Mouse (Mus musculus) adrenal gland, postnatal 36 days (tissue): ENCODE measurements around the gene Oxct2a. TPM values are rescaled to one million over a fixed set of nuclear protein-coding genes. Genes with fewer than 3 reads are reported as not detected.
"Not testable (repeated sequence)": the region's sequence is repeated elsewhere in the genome, so short reads cannot be mapped to it uniquely, and the experiment has no call there.

ENCODE experiments used
- DNase-seq, 2 experiments: peaks; one replicate each; pipeline ENCODE4 v3.0.0; 2021; ENCODE audit warnings: mixed read lengths in 1 of 2
- long read RNA-seq, 2 experiments: library from polyadenylated mRNA; stranded (forward); transcript quantifications; one replicate each; pipeline ENCODE4 v2.0.0; 2021; ENCODE audit warnings: borderline sequencing depth in 2 of 2
- total RNA-seq, 2 experiments: library from RNA; stranded (reverse); gene quantifications; 2 replicates each; pipeline ENCODE4 v1.2.3; 2021

Oxct2a gene
- total RNA-seq = not detected
- long read RNA-seq, experiment 1 = 0 reads
- long read RNA-seq, experiment 2 = 0 reads

GRCm38 (mm10) chr4:123323534-123323933 is at the start of gene Oxct2a:
Gene Oxct2a (minus strand): TSS chr4:123323634.
- no peak for DNase-seq

GRCm38 (mm10) chr4:123363555-123363954 is 40.1 kb upstream of the Oxct2a start:
- no peak for DNase-seq

GRCm38 (mm10) chr4:123360771-123361170 is 37.3 kb upstream of the Oxct2a start:
- no peak for DNase-seq

- no peak for DNase-seq
Observed at GRCm38 (mm10) chr4:123358613-123359012, 35.2 kb upstream of the Oxct2a start.

- no peak for DNase-seq
Observed at GRCm38 (mm10) chr4:123355941-123356340, 32.5 kb upstream of the Oxct2a start.

DNA sequence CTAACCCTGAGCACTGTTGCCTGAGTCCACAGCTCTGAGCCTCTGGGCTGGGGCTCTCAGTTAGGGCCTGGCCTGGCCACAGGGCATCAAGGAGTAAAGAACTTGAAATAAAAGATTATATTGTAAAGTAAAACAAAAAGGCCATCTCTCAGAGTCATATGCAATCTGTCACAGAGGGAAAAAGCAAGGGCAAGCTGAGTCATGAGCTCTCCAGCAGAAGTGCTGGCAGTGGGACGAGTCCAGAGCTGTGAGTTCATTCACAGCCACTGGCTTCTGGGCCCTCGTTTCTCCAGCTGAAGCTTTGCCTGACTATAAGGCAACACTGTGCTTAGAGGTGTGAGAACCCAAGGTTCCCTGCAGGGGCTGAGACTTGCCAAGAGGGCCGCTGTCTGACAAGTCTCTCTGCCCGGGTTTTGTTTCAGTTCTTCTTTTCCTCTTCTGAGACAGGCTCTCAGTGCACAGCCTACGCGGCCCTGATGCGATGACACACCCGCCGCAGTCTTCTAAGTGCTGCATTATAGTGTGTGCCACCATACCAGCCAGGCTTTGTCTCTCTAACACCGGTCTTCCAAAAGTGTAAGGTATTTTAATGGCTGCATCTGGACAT is 29.9 kb upstream of the Oxct2a start:
- peak; percentile 64 to 66 for DNase-seq

DNA sequence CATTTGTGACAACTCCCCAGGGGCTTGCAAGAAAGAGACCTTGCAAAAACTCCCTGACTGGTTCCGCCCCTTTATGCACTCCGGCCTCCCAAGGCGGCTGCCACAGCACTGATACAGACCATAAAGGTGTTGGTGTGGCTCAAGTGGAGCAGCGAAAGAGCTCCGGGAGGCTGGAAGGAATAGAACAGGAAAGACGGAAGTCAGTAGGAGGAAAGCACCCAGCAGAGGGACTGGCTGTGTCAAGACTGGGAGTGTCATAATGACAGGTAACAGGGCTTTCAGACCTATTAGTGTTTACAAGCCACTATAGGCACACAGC is 20.0 kb upstream of the Oxct2a start:
- no peak for DNase-seq

DNA sequence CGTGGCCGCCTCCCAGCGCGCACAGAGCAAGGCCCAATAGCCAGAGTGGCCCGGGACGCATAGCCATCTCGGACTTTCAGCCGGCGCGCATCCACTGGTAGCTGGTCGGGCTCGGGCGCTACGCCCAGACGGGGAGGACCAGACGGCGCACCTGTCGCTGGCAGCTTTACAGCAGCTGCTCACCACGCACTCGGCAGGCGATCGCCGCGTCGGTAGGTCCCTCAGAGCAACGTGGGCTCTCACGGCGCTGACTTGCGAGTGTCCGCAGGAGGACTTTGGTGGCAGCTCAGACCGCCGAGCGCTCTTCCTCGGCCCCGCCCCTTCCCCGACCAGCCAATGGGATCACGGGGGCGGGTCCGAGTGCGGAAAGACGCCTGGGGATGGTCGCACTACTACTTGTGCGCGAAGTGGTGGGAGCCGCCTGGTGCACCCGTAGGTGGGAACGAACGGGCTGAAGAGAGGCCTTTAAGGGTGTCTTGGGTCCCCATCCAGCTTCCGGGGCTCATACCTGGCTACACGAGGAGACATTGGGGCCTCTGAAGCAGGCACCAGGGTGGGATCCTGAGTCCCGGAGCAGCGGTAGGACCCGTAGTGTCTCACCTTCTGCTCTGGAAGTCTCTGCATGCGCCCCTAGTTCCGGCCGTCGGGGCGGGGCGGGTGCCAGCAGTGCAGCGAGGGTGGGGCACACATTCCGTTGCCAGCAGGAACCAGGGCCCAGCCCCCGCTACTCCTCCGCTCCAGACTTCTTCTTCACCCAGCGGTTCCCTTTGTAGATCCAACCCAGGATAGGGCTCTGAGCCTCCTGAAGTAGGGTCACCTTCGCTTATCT is 19.4 kb upstream of the Oxct2a start, which contains the start of gene Bmp8a:
Gene Bmp8a (minus strand): TSS at position 611 of the 829 bp plus-strand sequence.
- peak; percentile 82 to 87 for DNase-seq

DNA sequence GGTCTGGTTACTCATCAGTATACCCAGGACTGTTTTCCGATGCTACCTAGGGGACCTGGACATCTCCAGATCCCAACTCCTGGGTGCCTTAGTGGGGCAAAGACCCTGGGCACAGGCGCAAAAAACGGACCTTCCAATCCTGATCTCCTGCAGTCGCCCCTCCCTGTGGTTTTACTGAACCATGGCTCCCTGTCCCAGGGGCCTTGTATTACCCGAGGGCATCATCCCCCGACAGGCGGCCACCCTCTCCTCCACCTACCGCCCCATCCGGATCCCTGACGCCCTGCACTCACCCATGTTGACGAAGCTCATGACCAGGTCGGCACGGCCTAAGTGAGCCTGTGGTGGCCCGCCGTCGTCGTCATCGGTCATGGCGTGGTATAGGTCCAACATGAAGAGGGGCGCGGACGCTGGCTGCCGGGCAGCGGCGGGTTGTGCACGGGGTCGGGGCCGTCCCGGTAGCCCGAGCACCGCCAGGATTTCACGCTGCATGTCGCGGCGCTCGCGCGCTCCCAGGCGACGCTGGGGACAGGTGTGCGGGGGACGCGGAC is 18.7 kb upstream of the Oxct2a start:
- DNase-seq = no peak

DNA sequence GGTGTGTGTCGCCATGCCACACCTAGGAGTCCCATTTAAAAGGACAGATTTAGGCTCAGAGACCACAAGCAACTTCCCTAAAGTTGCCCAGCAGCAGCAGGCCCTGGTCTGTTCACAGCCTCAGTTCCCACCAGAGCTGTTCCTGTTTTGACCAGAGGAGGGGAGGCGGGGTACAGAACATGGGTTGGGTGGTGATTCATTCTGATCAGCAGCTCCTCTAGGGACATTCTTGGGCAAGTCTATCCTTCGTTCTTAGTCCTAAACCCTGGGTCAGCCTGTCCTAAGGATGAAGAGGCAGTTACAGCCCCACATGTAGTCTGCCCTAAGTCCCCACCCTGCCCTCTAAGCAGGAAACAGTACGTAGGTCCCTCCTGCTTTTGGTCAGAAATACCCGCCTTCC is 16.8 kb upstream of the Oxct2a start:
- no peak for DNase-seq

GRCm38 (mm10) chr4:123337693-123338092 is 14.3 kb upstream of the Oxct2a start:
- no peak for DNase-seq

- DNase-seq = no peak
Observed at GRCm38 (mm10) chr4:123335796-123336585, 12.6 kb upstream of the Oxct2a start.

DNA sequence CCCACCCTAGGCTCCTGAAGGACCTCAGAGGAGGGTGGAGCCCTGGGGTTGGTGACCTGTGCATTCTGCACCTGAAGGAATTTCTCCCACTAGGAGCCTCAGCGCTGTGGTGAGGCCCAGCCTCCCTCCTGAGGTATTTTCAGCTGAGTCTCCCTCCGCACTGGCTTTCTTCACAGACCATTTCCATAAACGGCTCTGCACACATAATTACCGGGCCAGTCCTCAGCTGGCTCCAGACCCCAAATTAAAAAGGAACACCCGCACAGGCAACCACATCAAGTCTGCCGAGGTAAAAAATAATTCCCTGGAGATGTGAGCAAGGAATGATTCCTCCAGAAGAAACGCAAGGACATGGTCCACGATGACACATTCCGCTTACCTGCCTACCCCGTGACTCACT is 11.8 kb upstream of the Oxct2a start:
- not testable (repeated sequence) for DNase-seq

DNA sequence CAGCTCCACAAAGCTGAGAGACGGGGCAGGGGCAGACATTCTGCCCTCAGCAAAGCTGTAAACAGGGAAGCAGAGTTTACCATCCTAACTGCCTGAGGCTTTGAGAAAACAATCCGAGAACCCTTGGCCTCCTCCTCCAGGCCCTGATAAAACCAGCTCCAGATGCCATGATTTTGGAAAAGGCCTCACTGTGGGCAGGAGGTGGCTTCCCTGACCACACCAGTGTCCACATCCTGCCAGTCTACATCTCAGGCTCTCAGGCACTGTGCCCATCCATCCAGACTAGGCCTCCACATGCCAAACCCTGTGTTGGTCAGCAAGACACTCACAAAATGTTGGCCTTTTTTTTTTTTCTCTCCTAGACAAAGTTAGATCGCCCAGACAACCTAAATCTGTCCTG is 10.7 kb upstream of the Oxct2a start:
- no peak for DNase-seq

DNA sequence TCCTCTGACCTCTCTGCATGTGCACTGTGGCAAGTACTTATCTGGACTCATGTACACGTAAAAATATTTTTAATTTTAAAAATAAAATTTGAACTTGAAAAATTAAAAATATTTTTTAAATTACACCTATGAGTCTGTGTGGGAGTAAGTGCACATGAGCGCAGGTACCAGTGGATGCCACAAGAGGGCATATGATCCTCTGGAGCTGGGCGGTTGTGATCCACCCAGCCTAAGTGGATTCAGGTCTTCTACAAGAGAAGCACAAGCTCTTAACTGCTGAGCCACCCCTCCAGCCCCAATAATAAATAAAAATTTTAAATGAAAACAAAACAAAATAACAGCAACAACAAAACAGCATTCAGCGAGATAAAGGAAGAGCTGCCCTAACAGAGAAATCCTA is 9.7 kb upstream of the Oxct2a start:
- DNase-seq = no peak

DNA sequence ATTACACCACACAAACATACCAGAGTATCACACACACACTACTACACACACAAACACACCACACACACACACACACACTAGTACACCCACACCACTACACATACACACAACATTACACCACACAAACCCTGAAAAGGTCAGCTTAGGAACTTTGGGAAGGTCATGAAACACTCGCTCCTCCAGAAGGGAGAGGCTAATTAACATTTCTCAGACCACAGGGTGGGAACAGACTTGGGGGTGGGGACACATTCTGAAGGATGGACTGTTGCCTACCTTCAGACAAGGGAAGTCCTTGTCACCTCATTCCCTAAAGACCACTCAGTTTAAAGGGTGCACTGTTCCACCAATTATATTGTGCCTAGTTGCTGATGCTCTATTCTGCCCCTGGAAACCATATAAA is 8.5 kb upstream of the Oxct2a start:
- not testable (repeated sequence) for DNase-seq

DNA sequence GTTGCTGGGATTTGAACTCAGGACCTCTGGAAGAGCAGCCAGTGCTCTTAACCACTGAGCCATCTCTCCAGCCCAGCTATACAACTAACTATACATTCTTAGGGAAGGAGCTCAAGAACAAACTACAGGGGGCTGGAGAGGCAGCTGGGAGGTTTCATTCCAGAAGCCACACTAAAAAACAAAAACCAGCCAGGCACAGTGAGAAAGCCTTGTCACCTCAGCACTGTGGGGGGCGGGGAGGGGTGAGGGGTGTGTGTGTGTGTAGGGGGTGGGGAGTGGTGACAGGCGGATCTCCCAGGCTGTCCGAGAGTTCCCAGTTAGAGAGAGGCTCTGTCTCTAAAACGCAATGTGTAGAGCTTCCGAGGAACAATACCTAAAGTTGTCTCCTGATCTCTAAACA is 7.9 kb upstream of the Oxct2a start:
- DNase-seq = no peak

DNA sequence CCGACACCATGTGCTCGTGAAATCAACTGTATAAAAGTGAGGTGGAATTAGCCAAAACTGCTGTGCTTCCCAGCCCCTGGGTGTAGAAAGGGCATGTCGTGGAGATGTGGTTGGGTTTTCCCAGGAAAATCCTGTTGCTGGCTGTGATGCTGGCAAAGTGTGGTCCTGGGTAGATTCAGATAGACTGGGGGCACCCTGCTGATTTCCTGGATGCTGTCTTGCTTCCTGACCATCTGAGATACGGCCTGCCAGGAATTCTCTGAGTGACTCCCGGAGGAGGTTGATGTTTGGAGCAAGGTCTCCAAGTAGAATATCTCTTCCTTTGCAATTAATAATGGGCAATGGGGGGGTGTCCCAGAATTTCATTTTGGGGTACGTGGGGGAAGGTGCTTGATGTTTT is 5.5 kb upstream of the Oxct2a start:
- no peak for DNase-seq

- DNase-seq = no peak
Observed at GRCm38 (mm10) chr4:123327630-123328029, 4.2 kb upstream of the Oxct2a start.

DNA sequence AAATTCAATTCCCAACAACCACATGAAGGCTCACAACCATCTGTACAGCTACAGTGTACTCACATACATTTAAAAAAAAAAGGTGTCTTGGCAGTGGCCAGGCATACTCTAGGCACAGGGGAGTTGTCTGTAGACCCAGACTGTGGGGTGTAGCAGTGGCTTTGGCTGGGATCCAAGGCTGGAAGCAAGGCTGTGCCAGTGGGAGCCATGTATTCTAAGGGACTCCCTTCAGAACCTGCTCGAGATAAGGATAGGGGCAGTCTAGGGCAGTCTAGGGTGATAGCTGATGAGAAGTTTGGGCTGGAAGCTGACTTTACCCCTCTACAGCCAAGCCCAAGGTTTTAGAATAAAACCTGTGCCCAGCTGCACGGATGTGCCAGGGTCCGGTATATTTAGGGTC is 2.7 kb upstream of the Oxct2a start:
- no peak for DNase-seq

- not testable (repeated sequence) for DNase-seq
Observed at GRCm38 (mm10) chr4:123322910-123323309, 524 bp downstream of the Oxct2a start.

- DNase-seq = no peak
Observed at GRCm38 (mm10) chr4:123314497-123314896, 8.9 kb downstream of the Oxct2a start.

DNA sequence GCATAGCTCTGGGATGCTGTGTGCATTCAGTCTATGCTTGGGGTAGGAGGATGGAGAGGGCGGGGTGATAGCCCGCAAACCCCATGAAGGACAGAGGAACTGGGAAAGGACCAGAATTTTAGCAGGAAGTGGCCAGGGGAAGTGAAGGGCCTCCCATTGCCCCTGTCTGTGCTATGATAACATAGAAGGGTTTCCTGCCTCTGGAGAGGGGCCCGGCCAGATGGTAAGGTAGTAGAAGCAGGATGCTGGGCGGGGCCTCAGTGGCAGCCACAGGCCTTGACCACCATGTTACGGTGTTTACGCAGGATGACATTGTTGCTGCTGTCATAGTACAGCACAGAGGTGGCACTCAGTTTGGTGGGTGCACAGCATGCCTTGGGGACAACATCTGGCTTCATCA is 10.4 kb downstream of the Oxct2a start:
- no peak for DNase-seq
